Mouse (Mus musculus): ENCODE measurements around the gene Irf2bpl. TPM values are rescaled to one million over a fixed set of nuclear protein-coding genes. Genes with fewer than 3 reads are reported as not detected.
A peak's percentile ranks its signal among the peaks of the same experiment; 100 is the strongest.

Gene Irf2bpl
- 10 to 100 TPM; 76.4 to 76.9 TPM for total RNA-seq (2021)
- long read RNA-seq, full-length matches to known transcripts, result 83 of 83 reads
- long read RNA-seq, partial matches to known transcripts, result 0 of 83 reads
- long read RNA-seq, other reads (novel, unspliced or antisense), result 0 of 83 reads

DNA sequence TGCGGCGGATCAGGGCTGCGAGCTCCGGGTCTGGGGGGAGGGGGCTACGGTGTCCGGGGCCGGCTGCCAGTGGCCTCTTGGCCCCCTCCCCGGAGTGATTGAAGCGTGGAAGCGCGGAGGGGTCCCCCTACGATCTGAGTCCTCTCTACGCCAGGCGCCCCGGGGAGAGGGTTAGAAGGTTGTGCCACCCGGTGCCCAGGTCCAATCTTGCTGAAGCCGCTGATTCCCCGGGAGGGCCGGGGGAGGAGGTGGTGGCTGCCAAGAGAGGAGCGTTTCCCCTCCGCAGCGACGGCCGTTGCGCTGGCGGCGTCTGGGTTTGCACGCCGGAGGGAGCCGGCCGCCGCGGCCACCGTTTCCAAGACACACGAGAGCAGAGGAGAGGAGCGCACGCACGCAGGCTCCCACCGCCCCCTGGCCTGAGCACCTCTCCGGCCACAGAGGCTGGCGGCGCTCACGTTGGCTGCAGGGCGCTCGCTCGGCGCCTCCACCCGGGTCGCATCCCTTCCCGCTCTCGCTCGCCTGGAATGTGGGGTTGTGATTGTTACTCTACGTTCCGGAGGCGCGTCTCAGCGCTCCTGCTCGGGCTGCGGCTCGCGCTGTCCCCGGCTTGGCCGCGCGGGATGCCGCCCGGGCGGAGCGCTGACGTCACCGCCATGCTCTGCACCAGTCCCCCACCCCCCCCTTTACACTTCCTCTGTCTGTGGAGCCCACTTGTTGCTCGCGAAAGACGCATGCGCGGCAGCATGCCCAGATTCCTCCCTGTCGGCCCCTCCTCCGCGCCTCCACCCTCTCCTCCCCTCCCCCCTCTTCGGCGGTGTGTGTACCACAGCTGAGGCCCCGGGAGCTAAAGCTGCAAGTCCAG is at the start of gene Irf2bpl:
TSS of gene Irf2bpl (minus strand) at position 602 of the 862 bp plus-strand sequence.
- DNase-seq (ENCODE audit: low spot score in 2 of 2), result peak; percentile 95 to 99

- no peak for DNase-seq (ENCODE audit: low spot score in 2 of 2)
These were observed 48.0 kb upstream of the Irf2bpl start for GRCm38 (mm10) chr12:86932575-86932952.

DNA sequence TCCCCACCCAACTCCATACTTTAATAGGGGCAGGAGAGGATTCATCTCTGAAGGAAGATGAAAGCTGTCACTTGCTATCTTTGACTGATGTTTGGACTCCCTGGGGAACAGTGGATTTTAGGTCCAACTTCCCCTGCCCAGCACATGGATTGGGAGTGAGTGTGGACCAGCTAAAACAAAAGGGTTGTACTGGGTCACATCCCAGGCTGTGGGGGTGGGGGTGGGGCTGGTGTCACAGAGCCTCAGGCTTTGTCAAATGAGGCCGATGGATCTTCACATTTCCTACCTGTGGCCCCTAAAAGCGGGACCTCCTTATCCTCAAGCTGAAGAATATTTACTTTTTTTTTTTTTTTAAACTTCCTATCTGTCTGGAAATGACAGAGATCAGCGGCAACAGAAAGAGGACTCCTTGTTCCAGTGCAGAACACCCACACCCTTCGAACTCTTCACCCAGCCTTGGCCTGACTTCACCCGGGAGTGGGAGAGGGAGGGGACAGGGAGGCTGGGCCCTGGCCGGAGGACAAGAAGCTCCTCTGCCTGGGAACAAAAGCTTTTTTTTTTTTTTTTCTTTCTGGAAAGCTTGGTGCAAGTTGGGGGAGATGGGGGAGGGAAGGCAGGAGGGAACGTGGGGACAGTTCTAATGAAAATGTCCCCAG is 47.4 kb upstream of the Irf2bpl start:
- DNase-seq (ENCODE audit: low spot score in 2 of 2), result peak in 1 of 2 experiments; percentile 45

GRCm38 (mm10) chr12:86930934-86931729 is 46.5 kb upstream of the Irf2bpl start:
- no peak for DNase-seq (ENCODE audit: low spot score in 2 of 2)

- peak; percentile 62 to 89 for DNase-seq (ENCODE audit: low spot score in 2 of 2)
These were observed 39.2 kb upstream of the Irf2bpl start for GRCm38 (mm10) chr12:86923837-86924236.

GRCm38 (mm10) chr12:86918983-86919722 is 34.6 kb upstream of the Irf2bpl start:
- no peak for DNase-seq (ENCODE audit: low spot score in 2 of 2)

- no peak for DNase-seq (ENCODE audit: low spot score in 2 of 2)
These were observed 33.9 kb upstream of the Irf2bpl start for GRCm38 (mm10) chr12:86918361-86918967.

GRCm38 (mm10) chr12:86916796-86917573 is 32.4 kb upstream of the Irf2bpl start:
- no peak for DNase-seq (ENCODE audit: low spot score in 2 of 2)

GRCm38 (mm10) chr12:86915617-86916016 is 31.0 kb upstream of the Irf2bpl start:
- DNase-seq (ENCODE audit: low spot score in 2 of 2), result no peak

DNA sequence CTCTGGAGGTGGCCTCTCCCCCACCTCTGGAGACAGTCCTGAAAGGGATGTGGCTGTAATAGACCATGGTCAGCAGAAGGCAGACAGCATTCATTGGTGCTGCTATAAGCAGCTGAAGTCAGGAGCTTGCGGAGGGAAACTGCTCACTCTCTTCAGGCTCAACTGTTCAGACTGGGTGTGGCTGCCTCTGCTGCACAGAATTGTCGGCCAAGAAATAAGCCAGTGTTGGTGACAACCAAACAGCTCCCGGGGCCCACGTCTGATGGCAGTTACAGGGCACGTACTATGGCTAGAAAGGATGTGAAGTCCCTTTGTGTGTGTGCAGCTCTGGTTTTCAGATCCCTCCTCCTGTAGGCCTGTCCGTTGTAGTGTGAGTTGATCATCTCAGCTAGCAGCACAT is 30.2 kb upstream of the Irf2bpl start:
- DNase-seq (ENCODE audit: low spot score in 2 of 2), result no peak

- DNase-seq (ENCODE audit: low spot score in 2 of 2), result no peak
These were observed 29.8 kb upstream of the Irf2bpl start for GRCm38 (mm10) chr12:86914351-86914750.

DNA sequence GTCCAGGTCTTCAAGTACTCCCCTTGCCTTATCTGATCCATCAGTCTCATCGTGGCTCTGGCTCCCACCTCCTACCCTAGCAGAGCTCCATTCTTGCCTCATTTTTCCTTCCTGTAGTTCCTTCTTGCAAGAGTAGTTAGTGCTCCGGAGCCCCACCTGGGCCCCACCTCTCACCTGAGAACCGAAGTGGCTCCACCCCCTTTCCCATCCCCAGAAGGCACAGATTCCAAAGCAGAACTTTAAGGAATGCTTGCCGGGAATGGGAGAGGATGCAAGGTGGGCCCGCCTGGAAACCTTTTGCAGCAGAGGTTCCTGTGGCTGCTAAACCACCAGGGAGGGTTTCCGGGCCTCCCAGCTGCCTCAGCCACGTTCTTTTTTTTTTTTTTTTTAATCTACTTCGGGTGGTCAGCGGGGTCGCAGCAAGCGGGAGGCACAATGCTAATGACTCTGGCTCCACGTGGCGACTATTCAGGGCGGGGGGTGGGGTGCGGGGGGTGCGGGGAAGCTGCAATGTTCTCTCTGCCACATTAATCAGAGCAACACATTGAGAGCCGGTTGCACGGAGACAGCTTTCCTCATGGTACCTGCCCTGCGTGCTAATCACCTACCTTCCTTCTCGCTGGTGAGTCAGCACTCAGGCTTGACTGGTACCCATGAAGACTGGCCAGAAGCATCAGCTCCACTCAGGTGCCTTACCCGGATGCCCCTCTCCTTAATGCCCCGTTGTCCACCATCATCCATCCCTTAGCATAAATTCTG is 27.9 kb upstream of the Irf2bpl start:
- DNase-seq (ENCODE audit: low spot score in 2 of 2), result no peak

- peak; percentile 68 to 74 for DNase-seq (ENCODE audit: low spot score in 2 of 2)
These were observed 26.9 kb upstream of the Irf2bpl start for GRCm38 (mm10) chr12:86911482-86911931.

- peak; percentile 77 to 93 for DNase-seq (ENCODE audit: low spot score in 2 of 2)
These were observed 21.8 kb upstream of the Irf2bpl start for GRCm38 (mm10) chr12:86906395-86906794.

DNA sequence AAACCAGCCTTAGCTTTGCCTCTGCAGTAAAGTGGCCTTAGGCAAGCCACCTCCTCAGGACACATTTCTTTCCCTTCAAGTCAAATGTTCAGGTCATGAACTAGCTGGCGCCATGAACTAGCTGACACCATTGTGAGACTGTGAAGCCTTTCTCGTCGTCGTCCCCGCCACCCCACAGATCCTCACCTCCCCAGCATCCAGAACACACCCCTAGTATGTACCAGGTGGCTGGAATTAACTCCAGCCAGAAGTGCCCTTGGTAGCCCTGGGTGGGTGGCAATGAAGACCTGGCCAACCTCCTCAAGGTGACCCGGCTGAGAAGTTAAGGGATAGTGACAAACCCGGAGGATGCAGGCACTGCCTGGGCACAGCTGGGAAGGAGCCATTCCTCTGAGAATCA is 21.3 kb upstream of the Irf2bpl start:
- DNase-seq (ENCODE audit: low spot score in 2 of 2), result no peak

DNA sequence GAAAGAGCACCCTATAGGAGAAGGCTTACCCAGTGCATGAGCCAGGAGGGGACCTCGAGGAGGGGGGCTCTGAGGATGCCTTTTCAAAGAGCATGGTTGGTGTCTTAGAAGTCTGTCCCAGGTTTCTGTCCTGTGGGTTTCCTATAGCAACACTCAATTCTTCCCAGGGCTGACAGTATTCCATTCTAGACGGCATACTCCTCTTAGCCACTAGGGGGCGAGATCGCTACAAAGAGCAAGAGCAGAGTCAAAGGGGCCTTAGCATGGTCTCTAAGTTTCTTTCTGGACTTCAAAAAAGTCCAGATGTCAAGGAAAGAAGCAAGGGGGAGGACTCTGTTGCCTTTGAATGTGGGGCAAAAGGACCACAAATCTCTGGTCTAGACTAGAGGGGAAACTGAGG is 20.6 kb upstream of the Irf2bpl start:
- peak in 1 of 2 experiments; percentile 70 for DNase-seq (ENCODE audit: low spot score in 2 of 2)

- DNase-seq (ENCODE audit: low spot score in 2 of 2), result no peak
These were observed 19.5 kb upstream of the Irf2bpl start for GRCm38 (mm10) chr12:86903828-86904806.

Data from layer of hippocampus, adult 18-20 months (tissue).